Mouse (Mus musculus) stomach, postnatal 0 days (tissue): ENCODE data around the gene Ugt1a6a.

ENCODE experiments used
- CTCF ChIP-seq: IDR thresholded peaks from 2 replicates; pipeline ENCODE4 v1.5.1; 2016; ENCODE audit warnings: antibody characterized with exemption, low read depth, mild to moderate bottlenecking, moderate library complexity
- EP300 ChIP-seq: optimal IDR thresholded peaks from 2 replicates; pipeline ENCODE3; 2016; ENCODE audit warnings: antibody characterized with exemption

- TF ChIP-seq CTCF: no peak
- TF ChIP-seq EP300: no peak
Measured at GRCm38 (mm10) chr1:88235894-88236415, 101.3 kb downstream of the Ugt1a6a start.
